Mouse (Mus musculus) MEL-GATA-1-ER (cell line): ENCODE results near the gene Lemd2.
A peak's percentile ranks its signal among the peaks of the same experiment; 100 is the strongest.

Source experiments
- DNase-seq: peaks from one replicate; pipeline ENCODE4 v3.0.0-alpha.2; 2012; ENCODE audit warnings: low read depth; ENCODE audit errors: extremely low read depth

Lemd2 gene

DNA sequence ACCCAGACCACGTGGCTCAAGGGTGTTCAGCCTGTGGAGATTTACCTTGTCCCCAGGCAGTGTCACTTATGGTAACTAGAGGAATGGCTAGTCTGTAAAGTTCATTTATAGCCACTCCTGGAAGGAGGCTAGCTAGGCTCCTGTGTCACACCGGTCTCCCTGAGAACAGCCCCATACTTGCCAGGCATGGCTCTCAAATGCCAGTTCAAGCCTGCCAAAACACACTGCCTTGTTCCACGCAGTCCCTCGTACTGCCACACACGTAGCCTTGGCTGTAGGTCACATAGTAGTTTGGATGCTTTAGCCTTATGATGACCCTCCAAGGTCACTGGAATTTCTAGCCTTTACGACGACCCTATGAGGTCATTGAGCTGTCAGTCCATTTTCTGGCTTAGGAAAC is 45.1 kb downstream of the Lemd2 start:
- DNase-seq = no peak

DNA sequence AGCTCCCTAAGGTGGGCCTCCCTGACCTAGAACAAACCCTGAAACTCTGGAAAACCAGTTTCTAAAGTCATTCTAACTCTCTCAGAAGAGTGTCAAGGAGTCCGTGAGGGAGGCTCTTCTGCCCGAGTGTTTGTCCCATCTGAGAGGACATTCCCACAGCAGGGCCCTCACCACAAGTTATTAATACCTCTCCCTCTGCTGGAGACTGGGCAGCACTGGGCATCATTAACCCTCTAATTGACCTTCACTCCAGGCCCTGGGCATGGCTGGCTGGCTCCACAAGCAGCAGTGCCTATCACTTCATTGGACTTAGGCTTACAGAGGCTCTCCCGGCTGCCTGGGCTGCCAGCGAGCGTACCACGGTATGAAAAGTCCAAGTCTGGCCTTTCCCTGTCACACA is 45.8 kb downstream of the Lemd2 start:
- no peak for DNase-seq

DNA sequence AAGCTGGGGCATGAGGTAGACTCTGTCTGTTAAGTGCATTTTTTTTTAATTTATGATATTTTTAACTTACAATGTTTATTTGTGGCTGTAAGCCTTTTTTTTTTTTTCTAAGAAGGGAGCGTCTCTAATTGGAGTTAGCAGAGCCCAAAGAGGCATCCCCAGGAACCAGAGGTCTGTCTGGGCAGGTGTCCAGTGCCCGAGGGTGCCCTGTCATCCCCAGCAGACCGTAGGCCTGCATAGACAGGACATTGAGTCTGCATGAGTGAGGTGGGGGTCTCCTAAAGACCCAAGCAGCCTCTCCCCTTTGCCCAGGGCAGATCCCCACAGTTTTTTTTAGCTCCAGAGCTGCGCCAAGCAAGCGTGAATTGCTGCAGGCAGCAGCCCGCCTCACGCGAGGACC is 48.5 kb downstream of the Lemd2 start:
- no peak for DNase-seq

DNA sequence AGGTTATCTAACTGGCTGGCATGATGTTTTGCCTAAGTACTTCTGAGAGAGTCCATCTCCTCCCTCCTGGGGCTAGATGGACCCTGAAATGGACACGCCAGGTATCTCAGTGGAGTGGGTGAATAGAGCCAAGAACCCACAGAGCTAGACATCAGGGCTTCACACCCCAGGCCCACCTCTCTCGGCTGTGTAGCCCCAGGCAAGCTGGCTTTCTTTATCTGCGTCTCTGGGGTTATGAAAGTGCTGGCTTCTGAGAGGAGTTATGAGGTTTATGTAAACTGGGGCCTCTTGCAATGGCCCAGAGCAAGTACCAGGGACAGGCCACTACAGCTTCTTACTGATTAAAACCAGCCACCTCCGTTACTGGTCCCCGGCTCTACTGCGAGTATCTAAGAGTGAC is 49.4 kb downstream of the Lemd2 start:
- DNase-seq = no peak

DNA sequence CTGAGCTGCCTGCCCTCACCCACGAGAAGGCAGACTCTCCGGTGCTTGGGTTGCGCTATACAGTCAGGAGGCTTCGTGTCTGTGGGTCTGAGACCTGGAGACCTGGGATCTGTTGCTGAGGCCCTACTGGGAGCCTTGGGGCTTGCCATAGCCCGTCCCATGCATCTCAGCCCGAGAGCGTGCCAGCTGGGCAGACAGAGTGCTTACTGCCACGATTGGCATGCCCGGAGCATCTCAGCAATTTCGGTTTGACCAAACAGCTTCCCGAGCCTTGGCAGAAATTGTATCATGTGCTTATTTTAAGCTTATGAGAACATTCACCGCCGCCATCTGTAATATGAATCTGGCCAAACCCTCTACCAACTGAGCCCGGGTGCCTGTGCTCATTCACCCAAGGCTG is 50.0 kb downstream of the Lemd2 start:
- DNase-seq = no peak

DNA sequence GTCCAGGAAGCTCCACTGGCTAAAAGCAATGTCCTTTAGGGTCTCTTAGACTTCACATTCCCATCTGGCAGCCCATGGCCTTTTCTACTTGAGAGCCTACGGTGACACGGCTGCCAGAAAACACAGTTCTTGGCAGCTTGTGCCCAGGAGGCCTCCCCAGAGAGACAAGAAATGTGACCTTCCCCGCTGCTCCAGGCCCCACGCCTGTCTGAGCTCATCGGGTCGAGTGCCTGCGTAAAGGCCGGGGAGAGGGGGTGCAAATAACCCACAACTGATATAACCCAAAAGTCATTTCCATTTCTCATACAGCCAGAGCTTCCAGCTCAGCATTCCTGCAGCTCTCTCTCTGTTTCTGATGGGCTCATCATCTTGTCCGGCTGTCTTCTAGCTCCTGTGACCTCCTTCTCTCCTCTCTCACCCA is 50.5 kb downstream of the Lemd2 start:
- no peak for DNase-seq

DNA sequence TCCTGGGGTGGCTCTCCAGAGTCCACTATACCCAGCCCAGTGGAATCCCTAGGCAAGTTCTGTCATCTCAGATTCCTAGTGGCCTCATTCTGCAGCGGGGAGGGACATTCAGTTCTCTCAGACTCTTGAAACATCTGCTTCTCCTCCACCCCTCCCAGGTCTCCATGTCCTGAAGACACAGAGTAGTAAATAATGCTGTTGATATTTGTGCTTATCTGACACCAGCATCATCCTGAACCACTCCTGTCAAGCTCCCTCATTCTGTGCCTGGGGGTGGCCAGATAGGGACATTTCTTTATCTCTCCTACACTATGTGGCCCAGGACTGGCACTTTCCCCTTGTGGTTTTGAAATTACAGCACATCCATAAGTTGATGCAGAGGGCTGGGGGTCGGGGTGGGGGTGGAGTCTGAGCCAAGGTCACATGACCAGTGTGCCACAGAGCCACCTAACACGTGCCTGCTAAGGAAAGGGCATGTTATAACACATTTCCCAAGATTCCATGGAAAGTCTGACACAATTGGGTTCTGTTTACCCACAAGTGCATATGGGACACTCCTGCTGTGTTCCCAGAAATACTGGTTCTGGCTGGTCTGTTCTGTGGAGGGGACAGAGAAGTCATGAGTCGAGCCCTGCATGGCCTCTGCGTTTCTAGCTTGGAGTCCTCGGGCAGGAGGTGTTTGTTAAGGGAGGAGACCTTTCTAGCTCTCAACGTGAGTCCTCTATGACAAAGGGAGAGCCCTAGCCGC is 51.1 kb downstream of the Lemd2 start:
- DNase-seq = peak; percentile 84

DNA sequence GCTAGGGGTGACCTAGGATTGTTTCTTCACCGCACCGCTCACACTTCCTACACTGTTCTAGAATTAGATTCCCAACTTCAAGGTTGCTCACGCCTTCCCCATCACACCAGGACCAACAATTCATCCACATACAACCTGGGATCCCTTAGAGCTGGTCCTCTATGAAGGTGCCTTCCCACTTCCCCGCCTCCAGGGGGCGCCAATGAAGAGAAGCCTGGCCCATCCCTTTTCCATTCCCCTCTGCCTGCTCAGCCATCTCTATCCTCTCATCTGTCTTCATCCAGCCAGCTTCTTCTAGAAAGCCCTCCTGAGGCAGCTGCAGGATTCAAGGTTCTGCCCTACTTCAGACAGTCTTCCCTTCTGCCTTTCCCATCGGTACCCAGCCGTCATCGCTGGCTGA is 52.9 kb downstream of the Lemd2 start:
- no peak for DNase-seq

DNA sequence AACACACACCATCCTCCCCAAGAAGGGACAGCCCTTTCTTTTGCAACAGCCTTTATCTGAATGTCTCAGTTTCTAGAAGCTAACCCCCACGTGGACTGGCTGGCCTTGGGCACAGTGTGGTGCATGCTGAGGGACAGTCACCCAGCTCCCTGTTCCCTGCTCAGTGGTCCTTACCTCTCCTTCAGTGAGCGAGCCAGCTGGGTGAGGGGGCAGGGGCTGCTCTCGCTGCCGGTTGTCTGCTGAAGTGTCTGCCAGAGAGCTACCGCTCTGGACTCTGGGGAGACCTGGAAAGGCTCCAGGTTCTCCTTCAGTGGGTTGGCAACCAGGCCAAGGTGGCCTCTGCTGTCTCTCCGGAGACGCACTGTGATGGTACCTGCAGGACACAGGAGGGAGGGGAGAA is 53.4 kb downstream of the Lemd2 start:
- no peak for DNase-seq

DNA sequence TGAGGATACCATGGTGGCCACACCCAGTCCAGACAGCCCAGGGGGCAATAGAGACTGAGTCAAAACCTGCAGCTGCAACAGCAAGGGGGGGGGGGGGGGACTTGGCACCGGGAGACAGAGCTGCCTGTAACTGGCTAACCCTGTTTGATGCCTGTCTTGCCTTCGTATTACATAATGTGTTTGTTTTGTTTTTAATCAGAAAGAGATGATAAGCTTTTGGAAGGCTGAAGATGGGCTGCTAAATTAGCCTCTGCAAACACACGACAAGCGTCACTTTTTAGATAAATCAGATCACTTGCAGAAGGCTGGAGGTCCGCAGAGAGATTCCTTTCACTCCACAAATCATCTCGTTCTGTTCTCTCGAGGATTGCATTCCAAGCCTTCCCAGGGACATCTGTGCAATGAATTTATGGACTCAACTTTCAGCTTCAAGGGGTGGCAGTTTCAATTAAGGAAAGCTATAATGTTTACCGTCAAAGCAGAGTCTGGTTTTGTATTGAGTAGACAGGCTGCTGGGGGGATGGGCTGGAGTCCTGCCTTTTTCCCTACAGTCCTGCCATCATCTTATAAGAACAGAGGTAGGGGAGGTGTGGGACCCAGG is 57.8 kb downstream of the Lemd2 start:
- DNase-seq = no peak

DNA sequence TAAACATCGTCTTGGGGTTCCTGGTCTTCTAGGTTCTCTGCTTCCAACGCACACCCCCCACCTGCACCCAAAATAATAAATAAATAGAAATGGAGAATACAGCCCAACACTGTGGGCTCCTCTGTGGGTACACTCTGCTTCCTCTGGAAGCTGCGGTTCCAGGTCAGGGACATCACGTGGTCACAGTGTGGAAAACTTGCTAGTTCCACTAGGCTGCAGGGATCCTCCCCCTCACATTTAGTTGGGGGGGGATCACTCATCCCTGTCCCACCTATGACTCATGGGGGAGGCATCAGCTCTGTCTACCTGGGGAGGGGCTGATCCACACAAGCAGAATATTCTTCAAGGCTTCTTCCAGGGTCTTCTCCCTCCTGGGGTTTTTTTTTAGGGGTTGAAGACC is 60.1 kb downstream of the Lemd2 start:
- no peak for DNase-seq

DNA sequence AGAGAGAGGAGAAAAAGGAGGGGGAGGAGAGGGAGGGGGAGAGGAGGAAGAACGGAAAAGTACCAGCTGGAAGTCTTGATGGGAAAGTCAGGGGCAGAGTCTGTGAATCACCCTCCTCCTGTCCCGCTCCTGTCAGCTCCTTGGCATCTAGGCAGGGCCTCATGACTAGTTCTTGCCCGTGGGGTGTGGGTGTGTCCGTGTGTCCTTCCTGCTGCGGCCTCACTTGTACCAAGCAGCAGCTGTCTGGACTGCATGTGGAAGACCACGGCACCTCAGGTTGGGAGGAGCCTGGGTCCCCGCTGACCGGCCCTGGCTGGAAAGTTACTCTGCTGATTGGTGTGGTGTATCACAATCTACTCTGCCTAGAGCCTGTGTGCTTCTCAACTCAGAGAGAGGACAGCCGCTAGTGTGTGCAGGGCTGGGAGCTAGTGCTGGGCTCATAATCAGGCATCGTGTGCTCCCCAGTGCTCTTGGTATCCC is 62.3 kb downstream of the Lemd2 start:
- DNase-seq = no peak

DNA sequence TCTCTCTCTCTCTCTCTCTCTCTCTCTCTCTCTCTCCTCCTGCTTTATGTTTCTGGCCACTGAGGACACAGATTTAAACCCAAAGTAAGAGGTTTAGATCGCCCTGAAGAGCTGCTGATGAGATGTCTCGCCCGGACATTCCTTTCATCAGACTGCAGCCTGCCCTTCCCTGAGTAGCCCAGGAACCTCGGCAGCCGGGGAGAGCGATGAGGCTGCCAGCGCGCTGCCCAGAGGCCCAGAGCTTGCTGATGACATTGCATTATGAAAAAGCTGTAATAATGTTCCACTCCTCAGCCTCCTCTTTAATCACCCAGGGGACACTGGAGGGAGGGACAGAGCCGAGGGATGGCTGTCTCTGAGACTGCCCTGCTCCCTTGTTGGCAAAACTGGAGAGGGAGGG is 64.0 kb downstream of the Lemd2 start:
- no peak for DNase-seq
